Mouse (Mus musculus): ENCODE data around the gene Casz1. TPM values are rescaled to one million over a fixed set of nuclear protein-coding genes. Genes with fewer than 3 reads are reported as not detected.

Casz1 gene
- polyA plus RNA-seq, 1 experiment = 0.03 TPM

DNA sequence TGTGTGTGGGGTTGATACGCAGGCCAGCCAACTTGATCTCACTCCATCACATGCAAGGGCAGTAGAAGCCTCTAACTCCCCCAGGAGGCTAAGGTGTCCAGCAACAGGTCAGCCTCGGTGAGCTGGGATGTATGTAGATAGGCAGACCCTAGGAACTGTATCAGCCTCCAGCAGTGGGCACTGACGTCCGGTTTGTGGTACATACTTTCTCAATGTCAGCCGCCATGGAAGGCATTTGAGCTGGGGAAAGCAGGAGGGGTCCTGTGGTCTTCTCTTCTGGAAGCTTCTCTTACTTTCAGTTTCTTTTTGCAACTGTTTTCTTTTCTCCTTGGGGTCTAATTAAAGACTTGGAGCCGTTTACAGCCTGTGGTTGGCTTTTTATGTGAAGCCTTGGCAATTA is 45.2 kb downstream of the Casz1 start:
- no peaks in the 10 kb centered on the region for H3K36me3 ChIP-seq (ENCODE audit: control insufficient read depth)
- no peaks in the 10 kb centered on the region for H3K4me1 ChIP-seq (ENCODE audit: control insufficient read depth)
- H3K27me3 ChIP-seq (ENCODE audit: control insufficient read depth) = no peaks in the 10 kb centered on the region
- no peaks in the 10 kb centered on the region for H3K9me3 ChIP-seq (ENCODE audit: control insufficient read depth, low read length)
- H3K4me3 ChIP-seq (replicated peaks) = no peak overlapping the region
- TF ChIP-seq GATA1 (IDR thresholded peaks at IDR 0.05; ENCODE audit: low read length) = no peak
- TF ChIP-seq TAL1 (IDR thresholded peaks at IDR 0.05; ENCODE audit: low read length) = no peak

DNA sequence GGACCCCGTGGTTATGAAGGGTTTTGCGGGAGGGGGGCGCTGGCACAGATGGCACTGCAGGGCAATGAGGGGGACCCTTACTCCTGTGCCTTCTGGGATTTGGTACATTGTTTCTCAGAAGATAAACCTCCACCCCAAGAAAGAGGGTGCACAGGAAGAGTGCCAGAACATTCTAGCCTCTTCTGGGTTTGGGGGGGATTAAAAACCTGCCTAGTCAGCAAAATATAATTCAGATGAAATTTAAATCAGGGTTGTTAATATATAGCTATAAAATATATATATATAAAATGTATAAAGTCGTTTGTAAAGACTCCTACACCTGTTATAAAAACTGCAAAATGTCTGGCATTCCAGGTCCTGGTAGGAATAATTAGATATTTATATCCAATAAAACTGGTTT is 48.8 kb downstream of the Casz1 start:
- TF ChIP-seq TAL1 (IDR thresholded peaks at IDR 0.05; ENCODE audit: low read length) (no peak), GATA1 (IDR thresholded peaks at IDR 0.05; ENCODE audit: low read length) (no peak)
- Histone ChIP-seq H3K27me3 (ENCODE audit: control insufficient read depth) (peaks cover under 1% of the 10 kb centered on the region; the same call in 1 of the 2 replicates), H3K9me3 (ENCODE audit: control insufficient read depth, low read length) (no peaks in the 10 kb centered on the region), H3K4me3 (replicated peaks) (no peak overlapping the region), H3K4me1 (ENCODE audit: control insufficient read depth) (no peaks in the 10 kb centered on the region), H3K36me3 (ENCODE audit: control insufficient read depth) (no peaks in the 10 kb centered on the region)

DNA sequence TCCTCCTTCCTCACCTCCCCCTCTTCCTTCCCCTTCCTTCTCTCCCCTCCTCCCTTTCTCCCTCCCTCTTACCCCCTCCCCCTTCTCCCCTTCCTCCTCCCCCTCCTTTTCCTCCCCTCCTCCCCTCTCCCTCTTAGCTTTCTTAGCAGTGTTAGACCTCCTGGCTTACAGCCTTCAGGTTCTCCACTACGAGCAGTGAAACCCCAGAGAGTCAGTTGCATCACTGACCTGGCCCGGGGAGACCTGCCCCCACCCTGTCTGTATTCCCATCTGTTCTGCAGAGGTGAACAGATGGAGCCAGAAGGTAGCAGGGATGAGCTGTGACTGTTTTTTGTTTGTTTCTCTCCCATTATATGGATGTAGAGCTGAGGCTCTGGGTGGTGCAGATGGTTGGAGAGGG is 49.9 kb downstream of the Casz1 start:
- no peaks in the 10 kb centered on the region for H3K36me3 ChIP-seq (ENCODE audit: control insufficient read depth)
- H3K9me3 ChIP-seq (ENCODE audit: control insufficient read depth, low read length) = no peaks in the 10 kb centered on the region
- no peak for TF ChIP-seq GATA1 (IDR thresholded peaks at IDR 0.05; ENCODE audit: low read length)
- no peak for TF ChIP-seq TAL1 (IDR thresholded peaks at IDR 0.05; ENCODE audit: low read length)
- H3K27me3 ChIP-seq (ENCODE audit: control insufficient read depth) = peaks cover 11% of the 10 kb centered on the region
- no peak overlapping the region for H3K4me3 ChIP-seq (replicated peaks)
- H3K4me1 ChIP-seq (ENCODE audit: control insufficient read depth) = no peaks in the 10 kb centered on the region

DNA sequence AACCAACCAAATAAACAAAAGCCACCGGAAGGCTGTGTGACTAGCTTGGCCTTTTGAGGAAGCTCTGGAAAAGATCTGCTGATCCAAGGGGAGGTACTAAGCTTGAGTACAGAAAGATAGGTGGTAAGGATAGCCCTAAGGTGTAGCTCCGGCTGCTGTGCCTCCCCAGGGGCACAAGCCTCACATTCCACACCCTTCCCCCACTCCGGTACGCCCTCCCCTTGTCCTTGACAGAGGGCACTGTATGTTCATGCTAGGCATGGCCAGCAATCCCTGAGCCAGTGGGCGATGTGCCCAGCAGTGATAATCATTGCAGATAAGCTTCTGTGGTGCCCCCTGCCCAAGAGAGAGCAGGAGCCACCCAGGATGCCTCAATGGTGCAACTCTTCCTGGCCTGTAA is 51.3 kb downstream of the Casz1 start:
- Histone ChIP-seq H3K36me3 (ENCODE audit: control insufficient read depth) (no peaks in the 10 kb centered on the region), H3K9me3 (ENCODE audit: control insufficient read depth, low read length) (no peaks in the 10 kb centered on the region), H3K4me3 (replicated peaks) (no peak overlapping the region), H3K4me1 (ENCODE audit: control insufficient read depth) (no peaks in the 10 kb centered on the region), H3K27me3 (ENCODE audit: control insufficient read depth) (peaks cover 25% of the 10 kb centered on the region)
- TF ChIP-seq TAL1 (IDR thresholded peaks at IDR 0.05; ENCODE audit: low read length) = no peak
- TF ChIP-seq GATA1 (IDR thresholded peaks at IDR 0.05; ENCODE audit: low read length) = no peak

DNA sequence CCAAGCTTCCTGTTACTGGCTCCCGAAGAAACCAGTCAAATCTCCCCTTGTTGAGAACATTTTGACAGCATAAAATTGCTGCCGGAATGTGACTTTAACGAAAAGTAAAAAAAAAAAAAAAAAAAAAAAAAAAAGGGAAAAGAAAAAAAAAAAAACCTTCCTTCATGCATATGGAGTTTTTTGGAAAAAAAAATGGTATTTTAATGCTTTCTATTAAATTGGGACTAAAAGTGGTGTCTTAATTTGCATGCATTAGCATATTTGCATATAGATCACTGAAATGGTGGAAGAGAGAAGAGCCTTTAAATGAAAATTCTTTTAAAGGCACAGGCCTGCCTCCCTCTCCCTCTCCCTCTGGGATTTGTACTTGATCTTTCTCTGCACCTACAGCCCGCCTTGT is 52.0 kb downstream of the Casz1 start:
- H3K4me1 ChIP-seq (ENCODE audit: control insufficient read depth) = no peaks in the 10 kb centered on the region
- H3K36me3 ChIP-seq (ENCODE audit: control insufficient read depth) = no peaks in the 10 kb centered on the region
- H3K4me3 ChIP-seq (replicated peaks) = no peak overlapping the region
- H3K27me3 ChIP-seq (ENCODE audit: control insufficient read depth) = peaks cover 31% of the 10 kb centered on the region
- H3K9me3 ChIP-seq (ENCODE audit: control insufficient read depth, low read length) = no peaks in the 10 kb centered on the region
- TF ChIP-seq TAL1 (IDR thresholded peaks at IDR 0.05; ENCODE audit: low read length) = no peak
- no peak for TF ChIP-seq GATA1 (IDR thresholded peaks at IDR 0.05; ENCODE audit: low read length)

DNA sequence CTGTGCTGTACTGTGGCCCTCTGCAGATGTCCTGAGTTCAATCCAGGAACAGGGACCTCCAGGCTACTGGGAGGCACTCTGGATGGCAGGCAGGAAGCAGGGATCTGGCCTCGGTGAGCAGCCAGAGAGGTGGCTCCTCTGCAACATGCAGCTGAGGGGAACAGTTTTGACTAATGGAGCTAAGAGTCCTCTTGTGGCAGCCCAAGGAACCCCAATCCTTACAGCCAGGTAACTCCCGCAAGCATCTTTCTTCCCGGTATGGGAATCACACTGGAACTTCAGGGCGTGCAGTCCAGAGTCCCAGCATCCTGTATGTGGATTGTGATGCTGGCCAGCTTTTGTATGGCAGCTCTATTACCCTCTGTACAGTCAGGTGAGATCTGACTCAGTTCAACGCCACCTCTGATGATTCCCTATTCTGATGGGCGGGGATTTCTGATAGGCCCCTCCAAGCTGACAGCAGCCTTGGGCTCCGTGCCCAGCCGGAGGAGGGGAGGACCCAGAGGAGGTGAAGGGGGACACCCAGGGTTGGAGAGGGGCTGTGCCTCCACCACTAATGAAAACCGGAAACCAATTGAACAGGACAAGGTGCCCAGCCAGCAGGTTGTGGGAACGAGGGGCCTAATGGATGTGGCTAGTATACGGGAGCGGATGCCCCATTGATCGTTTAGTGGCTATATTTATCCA is 53.3 kb downstream of the Casz1 start:
- H3K4me3 ChIP-seq (replicated peaks) = no peak overlapping the region
- H3K9me3 ChIP-seq (ENCODE audit: control insufficient read depth, low read length) = no peaks in the 10 kb centered on the region
- no peaks in the 10 kb centered on the region for H3K4me1 ChIP-seq (ENCODE audit: control insufficient read depth)
- no peaks in the 10 kb centered on the region for H3K36me3 ChIP-seq (ENCODE audit: control insufficient read depth)
- peaks cover 39% of the 10 kb centered on the region for H3K27me3 ChIP-seq (ENCODE audit: control insufficient read depth)
- TF ChIP-seq TAL1 (IDR thresholded peaks at IDR 0.05; ENCODE audit: low read length) = no peak
- no peak for TF ChIP-seq GATA1 (IDR thresholded peaks at IDR 0.05; ENCODE audit: low read length)

DNA sequence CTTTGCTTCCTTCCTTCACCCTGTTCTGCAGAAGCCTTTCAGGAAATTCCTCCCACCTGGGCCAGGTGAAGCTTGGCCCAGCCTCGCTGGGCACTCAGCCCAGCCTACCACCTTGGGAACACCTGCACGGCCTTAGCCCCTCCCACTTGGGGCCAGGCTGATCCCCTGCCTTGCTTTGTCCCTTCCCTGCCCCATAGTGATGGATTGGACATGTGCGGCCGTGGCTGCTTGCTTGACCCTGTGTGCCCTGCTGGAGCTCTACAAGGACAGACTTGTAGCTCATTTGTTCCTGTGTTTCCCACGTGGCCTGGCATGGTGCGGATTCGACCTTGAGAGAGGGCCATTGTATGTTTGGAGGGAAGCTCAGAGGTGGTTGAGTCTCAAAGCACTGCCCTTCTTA is 54.0 kb downstream of the Casz1 start:
- Histone ChIP-seq H3K4me3 (replicated peaks) (no peak overlapping the region), H3K27me3 (ENCODE audit: control insufficient read depth) (peaks cover 39% of the 10 kb centered on the region), H3K36me3 (ENCODE audit: control insufficient read depth) (no peaks in the 10 kb centered on the region), H3K4me1 (ENCODE audit: control insufficient read depth) (no peaks in the 10 kb centered on the region), H3K9me3 (ENCODE audit: control insufficient read depth, low read length) (no peaks in the 10 kb centered on the region)
- no peak for TF ChIP-seq GATA1 (IDR thresholded peaks at IDR 0.05; ENCODE audit: low read length)
- no peak for TF ChIP-seq TAL1 (IDR thresholded peaks at IDR 0.05; ENCODE audit: low read length)

DNA sequence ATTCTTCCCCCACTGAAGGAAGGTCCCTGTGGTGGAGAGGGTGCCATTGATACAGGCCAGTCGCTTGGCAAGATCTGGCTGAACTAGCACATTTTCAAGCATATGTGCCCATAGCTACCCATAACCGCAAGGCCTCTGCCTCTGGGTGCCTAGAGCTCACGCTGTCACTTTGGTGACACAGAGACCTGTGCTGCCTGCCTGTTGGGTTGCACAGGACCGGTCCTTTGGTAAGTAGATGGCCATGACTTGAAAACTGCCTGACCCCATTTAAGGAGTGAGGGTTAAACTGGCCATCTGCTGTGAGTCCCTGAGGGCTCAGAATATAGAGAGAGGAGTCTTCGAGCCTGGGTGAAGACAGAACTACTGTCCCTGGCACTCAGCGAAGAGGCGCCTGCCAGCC is 55.2 kb downstream of the Casz1 start:
- Histone ChIP-seq H3K36me3 (ENCODE audit: control insufficient read depth) (no peaks in the 10 kb centered on the region), H3K4me3 (replicated peaks) (no peak overlapping the region), H3K9me3 (ENCODE audit: control insufficient read depth, low read length) (no peaks in the 10 kb centered on the region), H3K27me3 (ENCODE audit: control insufficient read depth) (peaks cover 39% of the 10 kb centered on the region), H3K4me1 (ENCODE audit: control insufficient read depth) (no peaks in the 10 kb centered on the region)
- no peak for TF ChIP-seq TAL1 (IDR thresholded peaks at IDR 0.05; ENCODE audit: low read length)
- no peak for TF ChIP-seq GATA1 (IDR thresholded peaks at IDR 0.05; ENCODE audit: low read length)

DNA sequence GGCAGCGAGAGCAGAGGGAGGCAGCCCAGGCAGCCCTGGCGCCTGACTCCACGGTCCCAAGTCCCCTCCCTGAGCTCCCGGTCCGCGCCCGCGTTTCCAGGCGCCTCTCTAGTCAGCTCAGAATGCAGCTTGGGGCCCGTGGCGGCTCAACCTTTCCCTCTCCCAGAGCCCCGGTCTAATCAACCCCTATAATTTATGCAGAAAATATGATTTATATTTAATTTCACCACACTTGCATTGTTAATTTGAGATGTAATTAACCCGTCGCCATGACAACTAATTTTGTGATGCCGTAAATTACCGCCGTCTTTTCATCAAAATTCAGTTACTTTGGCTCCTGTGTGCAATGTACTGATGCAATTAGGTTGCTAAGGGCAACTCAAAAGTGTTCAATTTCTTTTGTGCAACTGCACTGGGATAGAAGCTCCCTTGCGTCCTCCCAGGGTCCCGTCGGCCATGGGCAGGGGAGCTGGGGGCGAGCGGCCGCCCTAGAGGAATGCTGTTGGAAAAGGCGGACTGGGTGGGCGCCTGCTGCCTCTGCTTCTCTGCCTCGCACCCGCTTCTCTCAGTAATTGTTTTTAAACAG is 55.8 kb downstream of the Casz1 start:
- Histone ChIP-seq H3K4me3 (replicated peaks) (no peak overlapping the region), H3K36me3 (ENCODE audit: control insufficient read depth) (no peaks in the 10 kb centered on the region), H3K27me3 (ENCODE audit: control insufficient read depth) (peaks cover 39% of the 10 kb centered on the region), H3K9me3 (ENCODE audit: control insufficient read depth, low read length) (no peaks in the 10 kb centered on the region), H3K4me1 (ENCODE audit: control insufficient read depth) (no peaks in the 10 kb centered on the region)
- TF ChIP-seq TAL1 (IDR thresholded peaks at IDR 0.05; ENCODE audit: low read length) = no peak

DNA sequence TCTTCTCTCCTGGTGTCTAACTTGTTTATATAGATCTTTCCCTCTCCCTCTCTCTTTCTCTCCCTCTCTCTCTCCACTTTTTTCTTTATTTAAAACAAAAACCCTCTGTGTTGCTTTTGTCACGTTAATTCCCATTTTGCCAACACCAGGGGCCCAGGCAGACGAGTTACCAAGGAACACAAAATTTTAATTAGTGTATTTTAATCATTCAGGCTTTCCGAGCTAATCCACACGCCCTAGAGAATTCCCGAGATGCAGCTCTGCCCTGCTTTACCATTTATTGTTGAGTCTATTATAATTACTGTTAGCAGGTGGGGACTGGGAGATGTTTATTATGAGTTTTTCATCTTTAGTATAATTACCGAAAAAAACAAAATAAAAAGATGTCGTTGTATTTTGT is 56.4 kb downstream of the Casz1 start:
- Histone ChIP-seq H3K4me3 (replicated peaks) (no peak overlapping the region), H3K27me3 (ENCODE audit: control insufficient read depth) (peaks cover 39% of the 10 kb centered on the region), H3K9me3 (ENCODE audit: control insufficient read depth, low read length) (no peaks in the 10 kb centered on the region), H3K4me1 (ENCODE audit: control insufficient read depth) (no peaks in the 10 kb centered on the region), H3K36me3 (ENCODE audit: control insufficient read depth) (no peaks in the 10 kb centered on the region)
- no peak for TF ChIP-seq GATA1 (IDR thresholded peaks at IDR 0.05; ENCODE audit: low read length)
- TF ChIP-seq TAL1 (IDR thresholded peaks at IDR 0.05; ENCODE audit: low read length) = no peak
